Mouse (Mus musculus) bone marrow, adult 2 months (tissue): ENCODE results near the gene P2rx1. TPM values are rescaled to one million over a fixed set of nuclear protein-coding genes. Genes with fewer than 3 reads are reported as not detected.

Experiments
- H3K27ac ChIP-seq: fragments of 200-500 bp; 2 replicates; pipeline ENCODE4 v1.5.1; 2012; ENCODE audit warnings: low read depth, mild to moderate bottlenecking, control low read depth, inconsistent platforms, low read length; ENCODE audit not compliant: control insufficient read depth, poor library complexity, insufficient read depth
- H3K4me1 ChIP-seq: fragments of 200-500 bp; 2 replicates; pipeline ENCODE4 v1.6.1; 2011; ENCODE audit warnings: low read length; ENCODE audit not compliant: control insufficient read depth, insufficient read depth
- H3K4me3 ChIP-seq: fragments of 200-500 bp; replicated peaks from 2 replicates; pipeline ENCODE3; 2011; ENCODE audit warnings: mild to moderate bottlenecking, low read depth, low read length, control low read depth; ENCODE audit not compliant: control insufficient read depth
- CTCF ChIP-seq: fragments of 200-500 bp; IDR thresholded peaks from 2 replicates; pipeline ENCODE4 v1.5.1; 2011; ENCODE audit warnings: low read length, control low read depth; ENCODE audit not compliant: control insufficient read depth, insufficient read depth
- POLR2A ChIP-seq: fragments of 200-500 bp; IDR thresholded peaks from 2 replicates; pipeline ENCODE4 v1.6.1; 2011; ENCODE audit warnings: low read depth, mild to moderate bottlenecking, control low read depth, low read length, borderline replicate concordance; ENCODE audit not compliant: control insufficient read depth
- WGBS: fragments of 180-500 bp; shearing (Covaris S2); methylation state at CpG from one replicate; pipeline ENCODE4 v1.1.7; 2018; 5-methylcytosine and 5-hydroxymethylcytosine counted together
- polyA plus RNA-seq: library from polyadenylated mRNA; stranded (reverse); fragments of >200 nt; gene quantifications from 2 replicates; pipeline ENCODE4 v1.2.4, GENCODE M21; 2011; ENCODE audit warnings: low replicate concordance; ENCODE audit not compliant: missing spikeins, insufficient read depth, insufficient read length

P2rx1 gene
- 19.8 and 31.7 TPM in 2 replicates for polyA plus RNA-seq

GRCm38 (mm10) chr11:72998771-72999170, at the start of gene P2rx1:
Gene P2rx1 (plus strand): TSS chr11:72999103.
- Histone ChIP-seq H3K27ac (peak within 1 kb of the TSS; percentile 22), H3K4me1 (peaks cover 9% of the 10 kb centered on the region), H3K4me3 (peak within 1 kb of the TSS; percentile 54)
- 6% methylated on average over 8 of the region's 8 CpGs for WGBS
- TF ChIP-seq CTCF (no peak), POLR2A (0 out of 2 replicates have a peak, but pooled peaks have one; percentile 15)

- TF ChIP-seq CTCF (no peak), POLR2A (no peak)
- H3K4me3 ChIP-seq: no peak overlapping the region
- no peak overlapping the region for H3K27ac ChIP-seq
- 40% methylated on average over 22 of the region's 22 CpGs for WGBS
- H3K4me1 ChIP-seq: peaks cover 21% of the 10 kb centered on the region
These were observed 47.5 kb upstream of the P2rx1 start for GRCm38 (mm10) chr11:72951137-72952000.

- Histone ChIP-seq H3K27ac (no peak overlapping the region), H3K4me3 (no peak overlapping the region), H3K4me1 (peaks cover 20% of the 10 kb centered on the region)
- WGBS: 57% methylated on average over 3 of the region's 3 CpGs
- TF ChIP-seq POLR2A (no peak), CTCF (no peak)
These were observed 46.7 kb upstream of the P2rx1 start for GRCm38 (mm10) chr11:72952226-72952625.

GRCm38 (mm10) chr11:72952697-72953096, 46.2 kb upstream of the P2rx1 start:
- Histone ChIP-seq H3K4me1 (peaks cover 24% of the 10 kb centered on the region), H3K4me3 (no peak overlapping the region), H3K27ac (no peak overlapping the region)
- no peak for TF ChIP-seq CTCF
- no peak for TF ChIP-seq POLR2A
- 79% methylated on average over 6 of the region's 6 CpGs for WGBS

GRCm38 (mm10) chr11:72953116-72953439, 45.8 kb upstream of the P2rx1 start:
- TF ChIP-seq POLR2A: no peak
- TF ChIP-seq CTCF: no peak
- Histone ChIP-seq H3K4me1 (peaks cover 24% of the 10 kb centered on the region), H3K4me3 (no peak overlapping the region), H3K27ac (peak overlapping the region; percentile 49; the same call in 1 of the 2 replicates)
- 82% methylated on average over 1 of the region's 1 CpGs for WGBS

GRCm38 (mm10) chr11:72953440-72954151, 45.3 kb upstream of the P2rx1 start:
- 48% methylated on average over 4 of the region's 4 CpGs for WGBS
- no peak overlapping the region for H3K4me3 ChIP-seq
- peaks cover 24% of the 10 kb centered on the region for H3K4me1 ChIP-seq
- TF ChIP-seq POLR2A (no peak), CTCF (no peak)
- H3K27ac ChIP-seq: peak overlapping the region; percentile 68

- WGBS: 58% methylated on average over 4 of the region's 4 CpGs
- Histone ChIP-seq H3K4me1 (peaks cover 26% of the 10 kb centered on the region), H3K4me3 (no peak overlapping the region), H3K27ac (peak overlapping the region; percentile 68)
- no peak for TF ChIP-seq POLR2A
- TF ChIP-seq CTCF: no peak
These were observed 44.7 kb upstream of the P2rx1 start for GRCm38 (mm10) chr11:72954216-72954615.

- WGBS: 21% methylated on average over 5 of the region's 5 CpGs
- no peak for TF ChIP-seq CTCF
- no peak for TF ChIP-seq POLR2A
- H3K27ac ChIP-seq: no peak overlapping the region
- no peak overlapping the region for H3K4me3 ChIP-seq
- H3K4me1 ChIP-seq: peaks cover 28% of the 10 kb centered on the region
These were observed 43.4 kb upstream of the P2rx1 start for GRCm38 (mm10) chr11:72955339-72955974.
